ENCODE assay signal across 7 mouse cellular contexts in the genomic region with DNA sequence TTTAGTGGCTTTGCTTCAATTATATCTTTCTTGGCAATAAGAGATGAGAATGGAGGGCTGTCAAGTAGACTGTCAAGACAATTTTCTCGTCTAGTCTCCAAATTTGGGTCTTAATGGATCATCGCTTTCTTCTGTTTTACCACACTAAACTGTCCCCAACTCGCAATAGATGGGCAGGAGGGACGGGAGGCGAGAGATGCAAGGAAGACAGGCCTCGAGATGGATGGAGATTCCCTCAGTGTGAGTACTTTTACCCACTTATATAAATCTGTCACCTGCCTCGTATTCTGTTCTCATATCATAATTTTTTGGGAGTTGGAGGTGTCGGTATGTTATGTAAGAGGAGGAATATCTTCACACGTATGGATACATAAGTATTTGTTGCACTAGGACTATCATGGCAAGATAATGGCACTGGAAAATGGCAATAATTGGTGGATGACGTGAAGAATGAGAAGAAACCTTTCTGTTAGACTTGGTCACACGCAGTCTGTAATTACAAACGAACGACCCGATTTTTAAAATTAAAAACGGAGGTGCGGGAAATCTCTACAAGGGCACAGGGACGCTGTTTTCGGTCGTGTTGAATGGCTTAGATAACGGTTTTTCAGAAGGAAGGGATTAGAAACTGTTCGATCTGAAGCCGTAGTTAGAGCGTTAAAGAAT. TPM values are rescaled to one million over a fixed set of nuclear protein-coding genes. Genes with fewer than 3 reads are reported as not detected.
A peak's percentile ranks its signal among the peaks of the same experiment; 100 is the strongest.
DNase-seq lines count a peak whose midpoint lies in the region; ATAC-seq lines count a peak whose summit lies in the region.

No protein-coding gene starts in this region.

- H3K9me3 ChIP-seq in lung, embryonic 16.5 days (ENCODE audit: control insufficient read depth, low read length), result no peaks in the 10 kb centered on the region
- H3K9me3 ChIP-seq in embryonic facial prominence, embryonic 10.5 days, result no peaks in the 10 kb centered on the region
- no peaks in the 10 kb centered on the region for H3K9me3 ChIP-seq in intestine, embryonic 14.5 days (ENCODE audit: control insufficient read depth, low read length)
- H3K9me3 ChIP-seq in neural tube, embryonic 14.5 days (ENCODE audit: control insufficient read depth, low read length), result no peaks in the 10 kb centered on the region

- ATAC-seq in lung, embryonic 16.5 days (ENCODE audit: low read depth), result no peak
- no peak for ATAC-seq in intestine, embryonic 14.5 days (replicated peaks; ENCODE audit: low FRiP score, low TSS enrichment, low read depth)
- ATAC-seq in neural tube, embryonic 14.5 days (ENCODE audit: low read depth), result no peak

- H3K9ac ChIP-seq in lung, embryonic 16.5 days (ENCODE audit: low read length), result peak overlapping the region; percentile 54
- peak overlapping the region; percentile 43 for H3K9ac ChIP-seq in intestine, embryonic 14.5 days (ENCODE audit: low read length)
- peak overlapping the region; percentile 51 for H3K9ac ChIP-seq in neural tube, embryonic 14.5 days (replicated peaks; ENCODE audit: low read depth, low read length)

- H3K36me3 ChIP-seq in lung, embryonic 16.5 days (ENCODE audit: control insufficient read depth, insufficient read depth, low read length), result no peaks in the 10 kb centered on the region
- H3K36me3 ChIP-seq in embryonic facial prominence, embryonic 10.5 days (replicated peaks), result no peaks in the 10 kb centered on the region
- H3K36me3 ChIP-seq in intestine, embryonic 14.5 days (ENCODE audit: control insufficient read depth, insufficient read depth, low read length), result no peaks in the 10 kb centered on the region
- H3K36me3 ChIP-seq in neural tube, embryonic 14.5 days (ENCODE audit: control insufficient read depth, insufficient read depth, low read length), result no peaks in the 10 kb centered on the region

- H3K27me3 ChIP-seq in lung, embryonic 16.5 days (ENCODE audit: control insufficient read depth, insufficient read depth, low read depth, low read length), result peaks cover 5% of the 10 kb centered on the region; the same call in 1 of the 2 replicates
- peaks cover 27% of the 10 kb centered on the region for H3K27me3 ChIP-seq in embryonic facial prominence, embryonic 10.5 days (replicated peaks; ENCODE audit: low read depth, poor library complexity, severe bottlenecking)
- no peaks in the 10 kb centered on the region for H3K27me3 ChIP-seq in intestine, embryonic 14.5 days (replicated peaks; ENCODE audit: control insufficient read depth, insufficient read depth, low read length)
- H3K27me3 ChIP-seq in neural tube, embryonic 14.5 days (ENCODE audit: control insufficient read depth, insufficient read depth, low read length), result no peaks in the 10 kb centered on the region

- no peak for DNase-seq in lung, adult 18-20 months
- no peak for DNase-seq in embryonic facial prominence, embryonic 10.5 days (ENCODE audit: low spot score)
- DNase-seq in intestine, embryonic 14.5 days (ENCODE audit: low spot score), result no peak
- DNase-seq in layer of hippocampus, postnatal 36 days, result no peak
- no peak for DNase-seq in c-Kit-positive CD71-positive TER-119-positive erythroid progenitor cells, embryonic 14.5 days (ENCODE audit: low spot score)

- WGBS in lung, embryonic 16.5 days, result 14% methylated on average over 23 of the region's 23 CpGs
- 25% methylated on average over 23 of the region's 23 CpGs for WGBS in embryonic facial prominence, embryonic 10.5 days
- WGBS in intestine, embryonic 14.5 days, result 20% methylated on average over 23 of the region's 23 CpGs
- WGBS in neural tube, embryonic 14.5 days, result 15% methylated on average over 23 of the region's 23 CpGs

- peak overlapping the region; percentile 64 for H3K4me2 ChIP-seq in lung, embryonic 16.5 days (ENCODE audit: low read depth, low read length)
- peak overlapping the region; percentile 58 for H3K4me2 ChIP-seq in intestine, embryonic 14.5 days (ENCODE audit: low read length)
- H3K4me2 ChIP-seq in neural tube, embryonic 14.5 days (ENCODE audit: low read depth, low read length), result peak overlapping the region; percentile 50

- peak overlapping the region; percentile 81 for H3K4me3 ChIP-seq in lung, embryonic 16.5 days (ENCODE audit: low read length)
- peak overlapping the region; percentile 80 for H3K4me3 ChIP-seq in embryonic facial prominence, embryonic 10.5 days
- peak overlapping the region; percentile 74 for H3K4me3 ChIP-seq in intestine, embryonic 14.5 days (ENCODE audit: low read depth, low read length)
- peak overlapping the region; percentile 52 for H3K4me3 ChIP-seq in neural tube, embryonic 14.5 days (ENCODE audit: low read depth, low read length)

- no peak overlapping the region; the same call in 1 of the 2 replicates for H3K27ac ChIP-seq in lung, embryonic 16.5 days (ENCODE audit: low read length)
- H3K27ac ChIP-seq in embryonic facial prominence, embryonic 10.5 days (replicated peaks), result peak overlapping the region; percentile 59
- no peak overlapping the region for H3K27ac ChIP-seq in intestine, embryonic 14.5 days (ENCODE audit: low read depth)
- peak overlapping the region; percentile 80 for H3K27ac ChIP-seq in neural tube, embryonic 14.5 days (ENCODE audit: low read depth, low read length)

- no peaks in the 10 kb centered on the region for H3K4me1 ChIP-seq in lung, embryonic 16.5 days (replicated peaks; ENCODE audit: control insufficient read depth, insufficient read depth, low read length)
- H3K4me1 ChIP-seq in embryonic facial prominence, embryonic 10.5 days, result peaks cover 6% of the 10 kb centered on the region
- H3K4me1 ChIP-seq in intestine, embryonic 14.5 days (replicated peaks; ENCODE audit: control insufficient read depth, insufficient read depth, low read length), result 0 out of 2 replicates have a peak, but pooled peaks cover 4% of the 10 kb centered on the region
- H3K4me1 ChIP-seq in neural tube, embryonic 14.5 days (ENCODE audit: control insufficient read depth, insufficient read depth, low read length), result 0 out of 2 replicates have a peak, but pooled peaks cover 2% of the 10 kb centered on the region

RNA-seq across cellular contexts. Expression of a gene that starts 5.8 kb away (rescaled TPM):
- 2.5 and 2.9 TPM in 2 replicates for polyA plus RNA-seq in lung, embryonic 16.5 days (2015; fragmentation: Nextera tagmentation; extraction: Ambion mirVana)
- 4.7 and 7.6 TPM in 2 replicates for polyA plus RNA-seq in embryonic facial prominence, embryonic 10.5 days (2016; fragmentation: Nextera tagmentation; extraction: Ambion mirVana)
- polyA plus RNA-seq in intestine, embryonic 14.5 days (2014; fragmentation: Nextera tagmentation; extraction: Ambion mirVana), result 3.6 and 4.9 TPM in 2 replicates
- 16.7 and 17.5 TPM in 2 replicates for polyA plus RNA-seq in neural tube, embryonic 14.5 days (2014; fragmentation: Nextera tagmentation; extraction: Ambion mirVana)
- 10 to 100 TPM; 56.6 to 60.0 TPM for total RNA-seq in layer of hippocampus, postnatal 36 days (2021)

RNA-seq across cellular contexts. Expression of a gene that starts 51.5 kb away (rescaled TPM):
- 0.14 and 0.24 TPM in 2 replicates for polyA plus RNA-seq in lung, embryonic 16.5 days (2015; fragmentation: Nextera tagmentation; extraction: Ambion mirVana)
- polyA plus RNA-seq in embryonic facial prominence, embryonic 10.5 days (2016; fragmentation: Nextera tagmentation; extraction: Ambion mirVana), result 0.10 and 0.19 TPM in 2 replicates
- 38.0 and 38.2 TPM in 2 replicates for polyA plus RNA-seq in intestine, embryonic 14.5 days (2014; fragmentation: Nextera tagmentation; extraction: Ambion mirVana)
- 0.14 TPM in 1 of 2 replicates, not detected in the other for polyA plus RNA-seq in neural tube, embryonic 14.5 days (2014; fragmentation: Nextera tagmentation; extraction: Ambion mirVana)
- not detected for total RNA-seq in layer of hippocampus, postnatal 36 days (2021)

RNA-seq across cellular contexts. Expression of a gene that starts 59.3 kb away (rescaled TPM):
- polyA plus RNA-seq in lung, embryonic 16.5 days (2015; fragmentation: Nextera tagmentation; extraction: Ambion mirVana), result 0.03 and 0.16 TPM in 2 replicates
- 0.07 TPM in 1 of 2 replicates, not detected in the other for polyA plus RNA-seq in embryonic facial prominence, embryonic 10.5 days (2016; fragmentation: Nextera tagmentation; extraction: Ambion mirVana)
- polyA plus RNA-seq in intestine, embryonic 14.5 days (2014; fragmentation: Nextera tagmentation; extraction: Ambion mirVana), result 0.05 TPM in 1 of 2 replicates, not detected in the other
- polyA plus RNA-seq in neural tube, embryonic 14.5 days (2014; fragmentation: Nextera tagmentation; extraction: Ambion mirVana), result 0.13 and 0.15 TPM in 2 replicates
- not detected for total RNA-seq in layer of hippocampus, postnatal 36 days (2021)

Comparison
In these comparisons a context has a peak if more than half of its experiments do, and no peak if none do; other contexts are left out.
1. H3K27ac ChIP-seq: peak in embryonic facial prominence, embryonic 10.5 days (single experiment) and neural tube, embryonic 14.5 days (single experiment); none in lung, embryonic 16.5 days (single experiment) and intestine, embryonic 14.5 days (single experiment).
2. RNA of a gene that starts 51.5 kb away (polyA plus RNA-seq): 38.0 to 38.2 TPM in intestine, embryonic 14.5 days; 0.10 to 0.19 TPM in embryonic facial prominence, embryonic 10.5 days, 0.14 to 0.24 TPM in lung, embryonic 16.5 days and 0.14 TPM in neural tube, embryonic 14.5 days; every median in the first group is over 10 times any median in the second.
3. Peak in every context shown above with its lines, with median percentiles within 50 percentile points of each other: H3K4me2 ChIP-seq, H3K4me3 ChIP-seq and H3K9ac ChIP-seq.